Mouse (Mus musculus) midbrain, embryonic 14.5 days (tissue): Measurements from ENCODE around the gene Gbgt1. TPM values are rescaled to one million over a fixed set of nuclear protein-coding genes. Genes with fewer than 3 reads are reported as not detected.
A peak's percentile ranks its signal among the peaks of the same experiment; 100 is the strongest.

Source experiments
- ATAC-seq: fragments of 200-750 bp; cut with Nextera tagmentation; 2 replicates; pipeline ENCODE4 v1.8.0; 2017; ENCODE audit warnings: moderate number of reproducible peaks, moderate library complexity; ENCODE audit not compliant: low FRiP score, low TSS enrichment
- DNase-seq: peaks from one replicate; pipeline ENCODE4 v3.0.0-alpha.2; 2015
- H3K27ac ChIP-seq: fragments of 300-500 bp; sonication (generic); replicated peaks from 2 replicates; pipeline ENCODE4 v1.5.1; 2014; ENCODE audit warnings: mild to moderate bottlenecking, low read depth, low read length, moderate library complexity
- H3K27me3 ChIP-seq: fragments of 300-500 bp; sonication (generic); 2 replicates; pipeline ENCODE4 v1.6.1; 2014; ENCODE audit warnings: low read length, control low read depth, mixed read lengths; ENCODE audit not compliant: control insufficient read depth, insufficient read depth
- H3K36me3 ChIP-seq: fragments of 300-500 bp; sonication (generic); 2 replicates; pipeline ENCODE4 v1.6.1; 2014; ENCODE audit warnings: low read length, control low read depth; ENCODE audit not compliant: control insufficient read depth, insufficient read depth
- H3K4me1 ChIP-seq: fragments of 300-500 bp; sonication (generic); 2 replicates; pipeline ENCODE4 v1.6.1; 2014; ENCODE audit warnings: mild to moderate bottlenecking, antibody characterized with exemption, low read length, control low read depth; ENCODE audit not compliant: control insufficient read depth, insufficient read depth
- H3K4me2 ChIP-seq: fragments of 300-500 bp; sonication (generic); 2 replicates; pipeline ENCODE4 v1.6.1; 2014; ENCODE audit warnings: mild to moderate bottlenecking, low read length, moderate library complexity
- H3K4me3 ChIP-seq: fragments of 300-500 bp; sonication (generic); replicated peaks from 2 replicates; pipeline ENCODE4 v1.5.1; 2014; ENCODE audit warnings: low read depth, low read length
- H3K9ac ChIP-seq: fragments of 300-500 bp; sonication (generic); replicated peaks from 2 replicates; pipeline ENCODE4 v1.6.1; 2014; ENCODE audit warnings: mild to moderate bottlenecking, low read length, moderate library complexity
- H3K9me3 ChIP-seq: fragments of 300-500 bp; sonication (generic); 2 replicates; pipeline ENCODE4 v1.6.1; 2016; ENCODE audit warnings: low read length, control low read depth, mixed read lengths; ENCODE audit not compliant: control insufficient read depth
- WGBS: fragments of 180-500 bp; shearing (Covaris S2); extraction: QIAGEN DNeasy Blood & Tissue Kit; methylation state at CpG from one replicate; pipeline ENCODE4 v1.1.7; 2014; 5-methylcytosine and 5-hydroxymethylcytosine counted together
- polyA plus RNA-seq: library from polyadenylated mRNA; unstranded; fragments of >200 nt; fragmentation: Nextera tagmentation; extraction: Ambion mirVana; gene quantifications from 2 replicates; pipeline ENCODE4 v1.2.1, GENCODE M21; 2014

The Gbgt1 gene
- polyA plus RNA-seq, 1 experiment from 2014 or later, result 1.3 TPM

GRCm38 (mm10) chr2:28494521-28494920, 2.2 kb upstream of the Gbgt1 start:
- Histone ChIP-seq H3K27ac (no peak overlapping the region), H3K4me2 (no peak overlapping the region), H3K4me3 (no peak overlapping the region), H3K9ac (no peak overlapping the region), H3K36me3 (no peaks in the 10 kb centered on the region), H3K9me3 (no peaks in the 10 kb centered on the region), H3K27me3 (no peaks in the 10 kb centered on the region), H3K4me1 (no peaks in the 10 kb centered on the region)
- no peak for ATAC-seq
- 89% methylated on average over 2 of the region's 2 CpGs for WGBS
- no peak for DNase-seq

GRCm38 (mm10) chr2:28495207-28495756, 1.4 kb upstream of the Gbgt1 start:
- H3K36me3 ChIP-seq, result no peaks in the 10 kb centered on the region
- H3K4me3 ChIP-seq, result no peak overlapping the region
- no peak overlapping the region for H3K4me2 ChIP-seq
- DNase-seq (peak; percentile 30), ATAC-seq (no peak)
- no peaks in the 10 kb centered on the region for H3K4me1 ChIP-seq
- no peaks in the 10 kb centered on the region for H3K27me3 ChIP-seq
- no peaks in the 10 kb centered on the region for H3K9me3 ChIP-seq
- no peak overlapping the region for H3K27ac ChIP-seq
- WGBS, result 90% methylated on average over 14 of the region's 14 CpGs
- no peak overlapping the region for H3K9ac ChIP-seq

GRCm38 (mm10) chr2:28495801-28496595, 693 bp upstream of the Gbgt1 start:
- Histone ChIP-seq H3K9me3 (no peaks in the 10 kb centered on the region), H3K9ac (no peak overlapping the region), H3K36me3 (no peaks in the 10 kb centered on the region), H3K27ac (no peak overlapping the region), H3K4me3 (no peak overlapping the region), H3K27me3 (no peaks in the 10 kb centered on the region), H3K4me2 (no peak overlapping the region), H3K4me1 (no peaks in the 10 kb centered on the region)
- 86% methylated on average over 16 of the region's 16 CpGs for WGBS
- ATAC-seq, result no peak
- DNase-seq, result no peak

GRCm38 (mm10) chr2:28497561-28497960, 870 bp downstream of the Gbgt1 start:
- no peak for DNase-seq
- H3K9me3 ChIP-seq, result no peaks in the 10 kb centered on the region
- no peak overlapping the region for H3K27ac ChIP-seq
- no peaks in the 10 kb centered on the region for H3K4me1 ChIP-seq
- WGBS, result 83% methylated on average over 5 of the region's 5 CpGs
- no peaks in the 10 kb centered on the region for H3K27me3 ChIP-seq
- H3K4me2 ChIP-seq, result no peak overlapping the region
- no peak overlapping the region for H3K4me3 ChIP-seq
- no peak overlapping the region for H3K9ac ChIP-seq
- no peak for ATAC-seq
- no peaks in the 10 kb centered on the region for H3K36me3 ChIP-seq

- no peaks in the 10 kb centered on the region for H3K36me3 ChIP-seq
- no peak overlapping the region for H3K27ac ChIP-seq
- no peaks in the 10 kb centered on the region for H3K4me1 ChIP-seq
- H3K27me3 ChIP-seq, result no peaks in the 10 kb centered on the region
- WGBS, result 88% methylated on average over 4 of the region's 4 CpGs
- no peaks in the 10 kb centered on the region for H3K9me3 ChIP-seq
- no peak overlapping the region for H3K4me2 ChIP-seq
- DNase-seq (no peak), ATAC-seq (no peak)
- H3K9ac ChIP-seq, result no peak overlapping the region
- H3K4me3 ChIP-seq, result no peak overlapping the region
Observed at GRCm38 (mm10) chr2:28498431-28498830, 1.7 kb downstream of the Gbgt1 start.

GRCm38 (mm10) chr2:28502987-28503386, 6.3 kb downstream of the Gbgt1 start:
- no peak for ATAC-seq
- Histone ChIP-seq H3K4me1 (no peaks in the 10 kb centered on the region), H3K9me3 (no peaks in the 10 kb centered on the region), H3K4me3 (no peak overlapping the region), H3K4me2 (no peak overlapping the region), H3K36me3 (no peaks in the 10 kb centered on the region), H3K9ac (no peak overlapping the region), H3K27ac (no peak overlapping the region), H3K27me3 (no peaks in the 10 kb centered on the region)
- no peak for DNase-seq
- WGBS, result 89% methylated on average over 10 of the region's 10 CpGs

GRCm38 (mm10) chr2:28504676-28505075, 8.0 kb downstream of the Gbgt1 start:
- H3K9ac ChIP-seq, result no peak overlapping the region
- H3K36me3 ChIP-seq, result no peaks in the 10 kb centered on the region
- no peak for DNase-seq
- WGBS, result 92% methylated on average over 13 of the region's 13 CpGs
- ATAC-seq, result no peak
- H3K4me3 ChIP-seq, result no peak overlapping the region
- no peak overlapping the region for H3K27ac ChIP-seq
- no peaks in the 10 kb centered on the region for H3K4me1 ChIP-seq
- H3K9me3 ChIP-seq, result no peaks in the 10 kb centered on the region
- no peaks in the 10 kb centered on the region for H3K27me3 ChIP-seq
- H3K4me2 ChIP-seq, result no peak overlapping the region

- Histone ChIP-seq H3K27ac (no peak within 1 kb of the TSS), H3K9ac (no peak within 1 kb of the TSS), H3K4me1 (no peaks in the 10 kb centered on the region), H3K9me3 (no peaks in the 10 kb centered on the region), H3K36me3 (no peaks in the 10 kb centered on the region), H3K4me3 (no peak within 1 kb of the TSS), H3K27me3 (no peaks in the 10 kb centered on the region), H3K4me2 (no peak within 1 kb of the TSS)
- 74% methylated on average over 3 of the region's 3 CpGs for WGBS
- ATAC-seq (no peak), DNase-seq (no peak)
Observed at GRCm38 (mm10) chr2:28505795-28506194, 9.1 kb downstream of the Gbgt1 start, which contains the start of gene Gm10134. TSS of gene Gm10134 (plus strand) at chr2:28506095.

- WGBS, result 87% methylated on average over 6 of the region's 6 CpGs
- Histone ChIP-seq H3K27ac (no peak overlapping the region), H3K4me2 (no peak overlapping the region), H3K4me3 (no peak overlapping the region), H3K27me3 (no peaks in the 10 kb centered on the region), H3K9ac (no peak overlapping the region), H3K4me1 (no peaks in the 10 kb centered on the region), H3K9me3 (no peaks in the 10 kb centered on the region), H3K36me3 (no peaks in the 10 kb centered on the region)
- ATAC-seq (no peak), DNase-seq (no peak)
Observed at GRCm38 (mm10) chr2:28506291-28506690, 9.6 kb downstream of the Gbgt1 start.
